Mouse (Mus musculus) bone marrow, adult 2 months (tissue): ENCODE results near the gene Pgghg.

Experiments used
- CTCF ChIP-seq: fragments of 200-500 bp; IDR thresholded peaks from 2 replicates; pipeline ENCODE4 v1.5.1; 2011; ENCODE audit warnings: low read length, control low read depth; ENCODE audit not compliant: control insufficient read depth, insufficient read depth
- POLR2A ChIP-seq: fragments of 200-500 bp; IDR thresholded peaks from 2 replicates; pipeline ENCODE4 v1.6.1; 2011; ENCODE audit warnings: low read depth, mild to moderate bottlenecking, control low read depth, low read length, borderline replicate concordance; ENCODE audit not compliant: control insufficient read depth

GRCm38 (mm10) chr7:140927181-140927580 lies 14.0 kb upstream of the Pgghg start:
- TF ChIP-seq POLR2A (no peak), CTCF (no peak)
